Mouse (Mus musculus) spleen, postnatal 10 days (tissue): Measurements from ENCODE around the gene Gemin2.
"Not testable (repeated sequence)": the region's sequence is repeated elsewhere in the genome, so short reads cannot be mapped to it uniquely, and the experiment has no call there.

Experiments used
- DNase-seq, 2 experiments: peaks; one replicate each; pipeline ENCODE4 v3.0.0; 2021 to 2022; ENCODE audit warnings: low spot score in 2 of 2

The Gemin2 gene

DNA sequence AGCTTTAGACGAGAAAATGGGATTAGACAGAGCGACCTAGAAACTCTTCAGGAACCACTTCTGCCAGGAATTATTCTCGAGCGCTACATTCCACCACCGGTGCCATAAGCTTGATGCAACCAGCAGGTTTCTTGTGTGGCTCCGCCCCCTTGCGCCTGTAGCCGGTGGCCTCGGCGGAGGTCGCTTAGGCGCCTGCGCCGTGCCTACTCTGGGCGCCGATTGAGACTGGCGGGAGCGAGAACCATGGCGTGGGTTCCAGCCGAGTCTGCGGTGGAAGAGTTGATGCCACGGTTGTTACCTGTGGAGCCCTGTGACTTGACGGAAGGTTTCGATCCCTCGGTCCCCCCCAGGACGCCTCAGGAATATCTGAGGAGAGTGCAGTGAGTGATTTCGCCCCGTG, at the start of gene Gemin2:
TSS of gene Gemin2 (plus strand) at position 160 of the 400 bp plus-strand sequence.
- peak; percentile 89 to 96 for DNase-seq

DNA sequence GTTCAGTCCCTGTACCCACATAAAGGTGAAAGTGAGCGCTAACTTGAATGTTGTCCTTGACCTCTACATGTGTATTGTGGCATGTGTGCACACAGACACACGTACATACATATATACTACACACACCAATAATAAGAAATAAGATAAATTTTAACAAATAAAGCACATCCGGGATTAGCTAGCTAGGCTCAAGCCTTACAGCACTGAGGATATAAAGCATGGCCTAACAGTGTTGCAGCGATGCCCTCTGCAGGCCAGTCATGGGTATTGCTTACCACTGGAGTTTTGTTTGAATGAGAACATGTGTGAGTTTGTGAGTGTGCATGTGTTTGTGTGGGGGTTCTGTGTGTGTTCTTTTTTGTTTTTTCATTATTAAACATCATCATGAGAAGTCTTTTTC, 48.6 kb upstream of the Gemin2 start:
- peak in 1 of 2 experiments; percentile 27 for DNase-seq

DNA sequence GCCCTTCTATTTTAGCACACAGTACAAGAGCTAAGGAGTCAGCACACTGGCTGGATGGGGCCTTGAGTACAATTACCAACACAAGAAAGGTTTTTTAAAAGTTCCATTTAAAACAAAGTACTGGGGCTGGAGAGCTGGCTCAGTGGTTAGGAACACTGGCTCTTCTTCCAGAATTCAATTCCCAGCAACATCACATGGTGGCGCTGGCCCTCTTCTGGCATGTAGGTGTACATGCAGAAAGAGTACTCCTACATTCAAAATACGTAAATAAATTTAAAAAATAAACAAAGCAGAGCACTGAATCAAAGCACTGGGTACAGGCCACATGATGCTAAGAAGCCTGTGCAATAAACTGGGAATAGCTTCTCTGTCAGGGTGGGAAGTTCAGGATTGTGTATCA, 36.2 kb upstream of the Gemin2 start:
- peak in 1 of 2 experiments; percentile 20 for DNase-seq

DNA sequence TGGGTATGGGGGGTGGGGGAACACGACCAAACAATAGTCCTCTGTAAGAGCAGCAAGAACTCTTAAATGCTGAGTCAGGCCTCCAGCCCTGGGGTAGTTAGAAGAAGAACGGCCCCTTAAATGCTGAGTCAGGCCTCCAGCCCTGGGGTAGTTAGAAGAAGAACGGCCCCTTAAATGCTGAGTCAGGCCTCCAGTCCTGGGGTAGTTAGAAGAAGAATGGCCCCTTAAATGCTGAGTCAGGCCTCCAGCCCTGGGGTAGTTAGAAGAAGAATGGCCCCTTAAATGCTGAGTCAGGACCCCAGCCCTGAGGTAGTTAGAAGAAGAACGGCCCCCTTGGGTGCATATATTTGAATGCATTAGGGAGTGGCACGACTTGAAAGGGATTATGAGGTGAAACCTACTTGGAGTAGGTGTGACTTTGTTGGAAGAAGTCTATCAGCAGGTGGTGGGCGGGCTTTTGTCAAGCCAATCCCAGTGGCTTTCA, 32.0 kb upstream of the Gemin2 start:
- not testable (repeated sequence) for DNase-seq

DNA sequence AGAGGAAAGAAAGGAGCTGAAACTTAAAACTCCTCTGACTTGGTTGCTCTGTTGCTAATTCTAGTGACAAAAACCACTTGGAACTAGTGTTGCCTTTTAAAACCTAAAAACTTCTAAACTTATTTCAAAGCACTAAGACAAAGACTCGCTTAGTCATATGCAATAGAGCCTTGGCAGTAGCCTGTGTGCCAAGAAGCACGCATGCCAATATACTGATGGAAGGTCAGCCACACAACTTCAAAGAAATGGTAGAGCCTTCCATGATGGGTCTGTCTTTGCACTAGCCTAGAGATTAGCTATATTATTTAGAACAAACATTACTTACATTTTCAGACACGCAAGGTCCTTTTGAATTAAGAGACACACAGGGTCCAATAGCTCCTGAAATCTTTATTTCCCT, 27.4 kb upstream of the Gemin2 start:
- DNase-seq, result no peak

DNA sequence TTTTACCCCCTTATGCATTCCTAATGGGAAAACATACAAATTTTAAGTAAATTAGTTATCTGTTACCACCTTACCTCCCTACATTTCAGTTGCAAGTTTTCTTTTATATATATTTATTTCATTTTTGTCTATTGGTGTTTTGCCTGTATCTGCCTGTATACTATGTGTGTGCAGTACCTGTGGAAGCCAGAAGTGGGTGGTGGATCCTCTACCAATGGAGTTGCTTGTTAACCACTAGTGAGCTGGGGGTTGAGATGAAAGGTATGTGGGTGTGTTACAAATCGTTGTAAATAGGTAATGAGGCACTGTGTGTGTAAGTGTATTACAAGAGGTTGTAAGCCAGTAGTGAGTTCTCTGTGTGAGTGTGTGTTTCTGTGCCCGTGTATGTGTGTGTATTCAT, 2.7 kb upstream of the Gemin2 start:
- DNase-seq, result peak in 1 of 2 experiments; percentile 61

DNA sequence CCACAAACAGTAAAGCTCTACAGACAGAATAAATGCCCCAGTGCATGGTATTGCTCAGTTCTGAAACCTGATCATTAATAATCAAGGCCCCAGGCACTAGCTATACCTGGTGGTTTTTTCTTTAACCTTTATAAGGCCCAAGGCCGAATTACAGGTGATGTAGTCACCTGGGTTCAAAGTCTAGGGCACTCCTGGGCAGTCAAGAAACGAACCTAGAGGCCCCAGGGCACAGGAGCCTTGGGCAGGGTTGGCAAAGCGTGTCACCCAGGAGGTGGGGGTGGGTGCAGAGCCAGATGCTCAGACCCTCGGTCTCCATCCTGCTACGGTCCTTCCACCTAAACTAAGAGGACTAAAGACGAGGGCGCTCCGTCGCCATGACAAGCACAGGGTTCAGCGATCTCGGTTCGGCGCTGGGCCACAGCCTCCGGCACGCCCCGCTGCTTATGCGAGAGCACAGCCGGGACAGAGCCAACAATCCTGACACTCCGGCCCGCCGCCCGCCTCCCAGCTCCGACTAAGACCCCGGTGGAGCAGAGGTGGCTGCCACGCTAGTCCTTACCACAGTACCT, 1.8 kb upstream of the Gemin2 start:
- DNase-seq, result no peak

DNA sequence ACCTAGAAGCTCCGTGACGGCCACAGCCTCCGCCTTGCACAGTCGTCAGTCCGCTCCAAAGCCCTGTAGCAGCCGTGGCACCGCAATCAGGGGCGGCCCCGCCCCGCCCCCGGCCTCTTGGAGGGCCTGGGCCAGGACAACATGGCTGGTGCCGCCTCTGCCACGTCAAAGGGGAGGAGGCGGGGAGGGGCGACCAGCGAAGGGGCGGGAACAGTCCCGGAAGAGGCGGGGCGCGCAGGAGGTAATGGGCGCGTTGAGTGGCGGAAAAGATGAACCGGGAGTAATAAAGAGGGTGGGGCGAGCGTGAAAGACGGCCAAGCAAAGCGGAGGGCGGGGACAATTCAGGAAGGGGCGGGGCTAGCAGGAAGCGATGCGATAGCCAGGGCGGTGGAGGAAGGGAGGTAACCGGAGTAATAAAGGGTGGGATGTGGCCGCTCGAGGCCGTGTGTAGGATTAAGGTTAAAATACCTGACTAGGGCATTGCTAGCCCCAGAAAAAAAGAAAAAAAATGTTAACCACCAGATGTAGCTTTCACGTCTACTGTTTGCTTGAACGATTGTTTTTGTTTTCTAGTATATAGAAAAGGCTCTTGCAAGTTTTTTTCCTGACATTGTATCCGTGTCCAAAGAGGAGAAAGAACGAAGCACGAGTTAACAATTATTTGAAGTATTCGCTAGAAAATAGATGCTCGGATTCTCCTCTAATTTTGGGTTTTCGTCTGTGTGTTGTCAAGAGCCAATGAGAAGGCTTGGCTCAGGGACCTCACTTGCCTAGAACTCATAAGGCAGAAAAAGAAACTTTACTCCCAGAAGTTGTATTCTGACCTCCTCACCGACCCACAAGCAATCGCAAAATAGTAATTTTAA, 1.1 kb upstream of the Gemin2 start, which contains the start of gene Sec23a:
TSS of gene Sec23a (minus strand) at position 174 of the 866 bp plus-strand sequence.
- peak; percentile 98 to 100 for DNase-seq

DNA sequence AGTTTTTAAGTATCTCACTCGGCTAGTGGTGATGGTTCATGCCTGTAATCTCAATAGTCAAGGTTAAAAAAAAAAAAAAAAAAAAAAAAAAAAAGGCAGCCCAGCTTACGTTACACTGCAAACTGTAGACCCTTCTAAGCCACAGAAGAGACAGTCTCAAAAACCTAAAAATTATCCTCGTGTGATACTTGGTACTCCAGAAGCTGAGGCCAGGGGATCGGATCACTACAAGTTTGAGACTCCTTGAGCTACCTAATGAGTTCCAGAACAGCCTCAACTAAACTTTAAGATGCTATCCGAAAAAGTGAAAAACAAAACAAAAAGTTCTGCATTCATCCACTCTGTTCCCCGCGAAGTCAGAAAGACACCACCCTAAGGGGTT, 492 bp upstream of the Gemin2 start:
- DNase-seq, result no peak

DNA sequence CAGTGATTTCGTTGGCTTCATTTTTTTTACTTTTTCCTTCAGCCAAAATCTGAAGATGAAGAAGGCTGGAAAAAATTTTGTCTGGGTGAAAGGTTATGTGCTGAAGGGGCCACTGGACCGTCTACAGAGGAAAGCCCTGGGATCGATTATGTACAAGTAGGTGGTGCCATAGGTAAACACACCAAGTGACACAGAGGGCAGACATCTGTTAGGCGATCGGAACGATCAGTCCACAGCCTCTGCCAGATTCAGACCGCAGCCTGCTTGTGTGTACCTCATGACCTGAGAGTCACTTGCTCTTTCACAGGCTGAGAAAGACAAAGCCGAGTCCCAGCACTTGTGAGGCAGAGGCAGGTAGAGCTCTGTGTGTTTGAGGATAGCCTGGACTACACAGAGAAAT, 4.8 kb downstream of the Gemin2 start:
- DNase-seq, result no peak

DNA sequence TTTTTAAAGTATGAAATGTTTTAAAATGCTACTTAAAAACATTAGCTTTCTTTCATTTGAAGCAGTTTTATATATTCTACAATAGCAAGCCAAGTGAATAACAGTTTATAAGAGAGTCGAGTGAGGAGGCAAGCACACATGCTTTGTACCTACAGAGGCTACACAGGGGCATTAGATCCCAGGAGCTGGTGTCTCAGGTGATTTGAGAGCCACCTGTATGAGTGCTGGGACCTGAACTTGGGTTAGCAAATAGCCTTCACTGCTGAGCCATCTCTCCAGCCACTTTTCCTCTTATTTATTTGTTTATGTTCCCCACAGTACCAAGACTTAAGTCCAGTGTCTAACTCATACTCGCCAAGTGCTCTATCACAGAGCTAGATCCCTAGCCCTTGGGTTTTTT, 6.7 kb downstream of the Gemin2 start:
- no peak for DNase-seq

DNA sequence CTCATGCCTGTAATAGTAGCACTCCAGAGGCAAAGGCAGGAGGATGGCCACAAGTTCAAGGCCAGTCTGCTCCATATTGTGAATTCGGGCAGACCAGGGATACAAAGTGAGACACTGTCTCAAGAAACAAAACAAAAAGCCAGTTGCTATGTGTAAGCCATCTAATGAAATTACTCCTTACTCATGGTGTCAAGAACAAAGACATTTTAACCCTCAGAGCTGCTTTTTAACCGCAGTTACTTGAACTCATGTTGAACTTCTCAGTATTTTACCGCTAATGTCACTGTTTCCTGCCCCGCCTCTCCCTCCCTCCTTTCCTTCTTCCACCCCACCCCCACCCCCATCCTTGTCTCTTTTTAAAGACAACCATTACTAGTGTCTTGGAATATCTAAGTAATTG, 8.1 kb downstream of the Gemin2 start:
- no peak for DNase-seq

DNA sequence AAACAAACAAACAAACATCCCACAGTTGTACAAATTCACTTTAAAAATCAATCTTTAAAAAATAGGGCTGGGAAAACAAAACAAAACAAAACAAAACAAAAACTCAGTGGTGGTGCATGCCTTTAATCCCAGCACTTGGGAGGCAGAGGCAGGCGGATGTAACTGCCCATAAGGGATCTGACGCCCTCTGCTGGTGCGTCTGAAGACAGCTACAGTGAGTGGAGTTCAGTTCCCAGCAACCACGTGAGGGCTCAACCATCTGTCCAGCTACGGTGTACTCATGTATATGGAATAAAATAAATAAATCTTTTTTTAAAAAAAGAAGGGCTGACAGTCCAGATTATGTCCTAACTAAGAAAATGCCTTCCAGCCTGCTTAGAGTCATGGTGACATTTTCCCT, 18.9 kb downstream of the Gemin2 start:
- peak in 1 of 2 experiments; percentile 52 for DNase-seq

DNA sequence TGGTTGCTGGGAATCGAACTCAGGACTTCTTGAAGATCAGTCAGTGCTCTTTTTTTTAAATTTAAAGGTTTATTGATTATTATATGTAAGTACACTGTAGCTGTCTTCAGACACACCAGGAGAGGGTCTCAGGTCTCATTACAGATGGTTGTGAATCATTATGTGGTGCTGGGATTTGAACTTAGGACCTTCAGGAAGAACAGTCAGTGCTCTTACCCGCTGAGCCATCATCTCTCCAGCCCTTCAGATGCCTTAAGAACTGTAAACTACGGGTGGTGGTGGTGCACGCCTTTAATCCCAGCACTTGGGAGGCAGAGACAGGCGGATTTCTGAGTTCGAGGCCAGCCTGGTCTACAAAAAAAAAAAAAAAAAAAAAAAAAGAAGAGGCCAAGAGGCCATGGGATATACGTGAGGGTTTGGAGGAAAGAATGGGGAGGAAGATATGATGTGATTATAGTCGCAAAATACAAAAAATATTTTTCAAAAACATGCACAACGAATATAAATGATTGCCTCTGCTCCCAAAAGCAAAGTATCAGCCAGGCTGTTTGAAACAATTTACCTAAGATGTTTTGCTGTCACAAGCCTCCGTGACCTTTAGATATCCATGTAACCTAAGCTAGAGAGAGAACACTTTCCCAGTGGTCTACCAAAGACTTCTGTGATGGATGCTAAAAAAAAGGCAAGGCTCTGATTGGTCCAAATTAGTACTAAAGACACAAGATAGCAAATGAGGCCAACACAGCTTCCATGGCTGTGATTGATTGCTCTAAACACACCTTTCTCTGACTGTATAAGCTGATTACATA, 26.2 kb downstream of the Gemin2 start:
- DNase-seq, result no peak

DNA sequence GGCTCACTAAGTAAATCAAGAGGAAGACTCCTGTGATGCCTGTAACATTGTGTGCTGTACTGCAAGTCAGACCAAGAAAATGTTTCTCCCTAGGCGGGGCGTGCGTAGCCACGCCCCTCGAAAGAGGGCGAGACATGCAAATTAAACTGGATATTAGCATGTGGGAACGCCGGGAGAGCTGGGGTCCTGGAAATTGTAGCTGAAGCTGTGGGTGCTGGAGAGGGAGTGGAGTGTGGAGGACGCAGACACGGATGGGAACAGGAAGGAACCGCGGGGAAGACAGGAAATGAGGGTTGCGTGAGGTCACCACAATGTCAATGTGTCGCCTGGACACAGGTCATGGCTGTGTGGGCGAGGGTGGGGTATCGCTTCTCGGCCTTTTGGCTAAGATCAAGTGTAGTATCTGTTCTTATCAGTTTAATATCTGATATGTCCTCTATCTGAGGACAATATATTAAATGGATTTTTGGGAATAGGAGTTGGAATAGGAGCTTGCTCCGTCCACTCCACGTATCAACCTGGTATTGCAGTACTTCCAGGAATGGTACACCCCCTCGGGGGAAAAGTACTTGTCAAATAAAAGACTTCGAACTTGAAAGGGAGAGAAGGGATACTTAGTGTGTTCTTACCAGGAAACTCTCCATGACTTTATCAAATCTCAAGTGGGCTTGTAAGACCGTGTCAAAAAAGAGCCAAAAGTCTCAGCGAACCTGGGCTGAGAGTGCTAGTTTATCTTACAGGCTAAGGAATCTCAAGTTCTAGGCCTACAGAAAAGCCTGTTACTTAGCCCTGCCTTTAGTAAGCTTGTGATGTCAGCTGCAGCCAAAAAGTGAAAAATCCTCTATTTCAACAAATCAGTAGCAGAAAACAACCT, 27.0 kb downstream of the Gemin2 start:
- peak in 1 of 2 experiments; percentile 66 for DNase-seq

DNA sequence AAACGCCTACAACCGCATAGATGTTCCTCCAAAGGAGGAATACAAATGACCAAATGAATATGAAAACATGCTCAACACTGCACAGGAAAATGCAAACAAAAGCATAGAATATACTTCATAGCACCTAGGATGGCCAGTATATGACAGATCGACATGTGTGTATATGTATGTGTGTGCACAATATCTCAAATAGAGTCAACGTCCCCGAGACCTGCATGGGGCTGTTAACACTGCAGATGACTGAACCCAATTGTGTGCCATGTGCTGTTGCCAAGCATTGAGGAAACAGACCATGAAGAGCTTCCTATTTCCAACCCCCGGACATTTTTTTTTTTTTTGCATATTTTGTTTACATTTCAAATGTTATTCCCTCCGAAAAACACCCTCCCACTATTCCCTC, 27.7 kb downstream of the Gemin2 start:
- DNase-seq, result no peak

DNA sequence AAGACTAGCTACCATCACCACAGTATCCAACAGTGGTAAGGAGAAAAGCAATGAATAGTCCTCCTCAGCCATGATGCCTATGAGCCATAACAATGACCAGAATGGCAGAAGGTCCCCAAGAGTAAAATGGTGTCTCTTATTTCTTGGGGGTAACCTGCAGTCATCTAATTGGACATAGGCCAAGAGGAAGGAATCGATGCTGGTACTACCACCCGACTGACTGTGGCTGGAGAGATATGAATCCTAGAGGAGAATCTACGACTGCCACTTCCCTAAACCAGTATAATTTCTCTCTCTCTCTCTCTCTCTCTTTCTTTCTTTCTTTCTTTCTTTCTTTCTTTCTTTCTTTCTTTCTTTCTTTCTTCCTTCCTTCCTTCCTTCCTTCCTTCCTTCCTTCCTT, 39.3 kb downstream of the Gemin2 start:
- no peak for DNase-seq

DNA sequence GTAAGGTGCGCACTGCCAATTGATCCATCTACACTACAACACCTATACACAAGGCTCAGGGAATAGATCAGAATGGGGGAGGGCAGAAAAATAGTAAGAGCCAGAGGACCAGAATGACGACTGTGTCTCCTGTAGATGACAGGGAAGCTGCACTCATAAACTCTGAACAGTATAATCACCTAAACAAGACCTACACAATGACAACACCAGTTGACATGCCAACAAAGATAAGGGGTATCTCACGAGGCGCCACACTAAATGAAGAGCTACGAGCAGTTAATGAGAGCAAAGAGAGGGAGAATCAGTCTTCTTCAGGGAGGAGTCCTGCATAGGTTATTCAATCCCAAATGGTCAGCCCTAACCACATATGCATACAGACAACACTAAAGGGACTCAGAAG, 40.0 kb downstream of the Gemin2 start:
- no peak for DNase-seq

DNA sequence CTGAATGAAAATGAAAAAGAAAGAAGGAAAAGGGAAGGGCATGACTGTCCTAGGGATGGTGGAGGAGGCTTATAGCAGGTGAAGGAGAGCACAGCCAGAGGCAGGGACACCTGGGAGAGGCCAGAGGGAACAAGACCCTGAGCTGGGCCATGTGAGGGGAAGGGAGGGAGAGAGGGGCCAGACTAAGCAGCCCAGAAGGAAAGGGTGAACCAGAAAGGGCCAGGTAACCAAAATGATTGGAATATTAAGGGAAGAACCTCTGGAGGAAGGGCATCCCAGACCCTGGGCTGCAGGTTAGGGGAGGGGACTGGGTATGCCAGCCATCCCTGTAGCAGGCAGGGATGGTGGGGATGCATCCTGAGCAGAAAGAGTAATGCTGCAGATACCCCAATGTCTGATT, 40.8 kb downstream of the Gemin2 start:
- DNase-seq, result no peak

DNA sequence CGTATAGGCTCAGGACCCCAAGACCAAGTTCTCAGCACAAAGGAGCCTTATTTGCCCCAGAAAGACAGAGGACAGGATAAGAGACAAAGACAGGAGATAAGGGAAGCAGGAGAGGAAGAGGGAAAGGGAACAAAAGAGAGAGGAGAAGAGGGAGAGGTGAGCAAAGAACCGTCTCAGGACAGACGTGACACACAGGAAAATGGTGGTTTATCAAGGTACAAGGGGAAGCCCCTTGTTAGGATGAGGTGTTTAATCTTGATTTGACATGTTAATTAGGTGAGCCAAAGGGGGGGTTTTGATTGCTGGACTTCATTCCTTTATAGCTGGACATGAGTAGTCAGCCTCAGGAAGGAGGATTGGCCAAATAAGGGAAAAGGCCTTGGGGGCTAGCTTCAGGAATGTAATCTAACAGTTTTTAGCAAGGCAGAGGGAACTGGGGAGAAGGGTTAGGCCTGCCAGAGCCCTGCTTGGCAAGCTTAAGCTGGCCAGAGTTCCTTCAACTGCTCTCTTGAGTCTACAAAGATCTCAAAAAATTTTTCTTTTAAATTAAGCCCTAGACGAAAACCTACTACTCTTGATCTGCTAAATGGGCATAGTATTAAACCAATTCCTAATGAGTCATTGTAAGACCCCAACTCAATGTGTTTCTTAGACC, 42.1 kb downstream of the Gemin2 start:
- DNase-seq, result no peak

DNA sequence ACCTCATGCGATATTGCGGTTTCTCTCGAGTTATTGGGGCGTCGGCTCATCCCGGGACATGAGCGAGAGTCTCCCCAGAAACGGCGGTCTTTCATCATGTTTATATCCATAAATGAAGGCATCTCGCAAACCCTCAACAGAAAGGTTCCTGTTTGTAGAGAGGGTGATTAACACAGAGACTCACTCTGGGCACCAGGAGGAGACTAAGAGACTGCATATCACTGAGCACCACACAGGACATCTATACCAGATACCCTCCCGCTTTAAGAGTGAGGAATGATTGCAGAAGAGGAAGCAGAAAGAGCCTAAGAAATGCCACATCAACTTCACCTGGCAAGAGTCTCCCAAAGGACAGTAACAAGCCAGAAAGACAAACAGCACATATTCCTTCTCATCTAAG, 43.0 kb downstream of the Gemin2 start:
- DNase-seq, result no peak
